Mouse (Mus musculus) thymus, adult 2 months (tissue): ENCODE results near the gene Slc25a27. TPM values are rescaled to one million over a fixed set of nuclear protein-coding genes. Genes with fewer than 3 reads are reported as not detected.

Source experiments
- DNase-seq: peaks from one replicate; pipeline ENCODE4 v3.0.0; 2021
- H3K27ac ChIP-seq: fragments of 200-500 bp; 2 replicates; pipeline ENCODE4 v1.5.1; 2012; ENCODE audit warnings: low read length, control low read depth; ENCODE audit not compliant: control insufficient read depth, insufficient read depth
- H3K27me3 ChIP-seq: fragments of 200-500 bp; 2 replicates; pipeline ENCODE4 v1.6.1; 2012; ENCODE audit warnings: mild to moderate bottlenecking, low read length, moderate library complexity, mixed read lengths; ENCODE audit not compliant: control insufficient read depth, insufficient read depth
- H3K36me3 ChIP-seq: fragments of 200-500 bp; 2 replicates; pipeline ENCODE4 v1.6.1; 2012; ENCODE audit warnings: mild to moderate bottlenecking, low read length, moderate library complexity; ENCODE audit not compliant: control insufficient read depth, insufficient read depth
- H3K4me1 ChIP-seq: fragments of 200-500 bp; replicated peaks from 2 replicates; pipeline ENCODE4 v1.6.1; 2012; ENCODE audit warnings: low read length; ENCODE audit not compliant: control insufficient read depth, insufficient read depth
- H3K4me3 ChIP-seq: fragments of 200-500 bp; 2 replicates; pipeline ENCODE4 v1.5.1; 2012; ENCODE audit warnings: mild to moderate bottlenecking, low read length, control low read depth, moderate library complexity; ENCODE audit not compliant: control insufficient read depth, insufficient read depth
- CTCF ChIP-seq: fragments of 200-500 bp; IDR thresholded peaks from 2 replicates; pipeline ENCODE4 v1.5.1; 2012; ENCODE audit warnings: mild to moderate bottlenecking, control low read depth, low read length, moderate library complexity, borderline replicate concordance; ENCODE audit not compliant: control insufficient read depth, poor library complexity, insufficient read depth; ENCODE audit errors: extremely low read depth
- POLR2A ChIP-seq: fragments of 200-500 bp; IDR thresholded peaks from 2 replicates; pipeline ENCODE4 v1.6.1; 2012; ENCODE audit warnings: mild to moderate bottlenecking, low read length, control low read depth, moderate library complexity; ENCODE audit not compliant: control insufficient read depth, poor library complexity, insufficient read depth; ENCODE audit errors: extremely low read depth
- WGBS: fragments of 180-500 bp; shearing (Covaris S2); methylation state at CpG from one replicate; pipeline ENCODE4 v1.1.7; 2018; 5-methylcytosine and 5-hydroxymethylcytosine counted together
- polyA plus RNA-seq: library from polyadenylated mRNA; depleted of rRNA; stranded (reverse); fragments of >200 nt; gene quantifications from 2 replicates; pipeline ENCODE4 v1.2.3, GENCODE M21; 2012

The Slc25a27 gene
- polyA plus RNA-seq, 1 experiment, result 9.7 TPM

- TF ChIP-seq CTCF, result no peak
- no peak for TF ChIP-seq POLR2A
- peaks cover 10% of the 10 kb centered on the region for H3K4me1 ChIP-seq
- WGBS, result 91% methylated on average over 10 of the region's 10 CpGs
- no peak overlapping the region for H3K27ac ChIP-seq
- no peaks in the 10 kb centered on the region for H3K36me3 ChIP-seq
- no peak overlapping the region for H3K4me3 ChIP-seq
- DNase-seq, result peak; percentile 33
- no peaks in the 10 kb centered on the region for H3K27me3 ChIP-seq
These were observed 17.2 kb downstream of the Slc25a27 start for GRCm38 (mm10) chr17:43649641-43650436.

GRCm38 (mm10) chr17:43646925-43647324 is 20.1 kb downstream of the Slc25a27 start:
- Histone ChIP-seq H3K4me3 (no peak overlapping the region), H3K4me1 (peaks cover 14% of the 10 kb centered on the region), H3K27me3 (no peaks in the 10 kb centered on the region), H3K36me3 (no peaks in the 10 kb centered on the region), H3K27ac (no peak overlapping the region)
- WGBS, result 76% methylated on average over 5 of the region's 5 CpGs
- no peak for DNase-seq
- no peak for TF ChIP-seq CTCF
- TF ChIP-seq POLR2A, result no peak

- peak; percentile 37 for DNase-seq
- no peaks in the 10 kb centered on the region for H3K36me3 ChIP-seq
- H3K4me3 ChIP-seq, result no peak overlapping the region
- H3K27me3 ChIP-seq, result no peaks in the 10 kb centered on the region
- H3K27ac ChIP-seq, result no peak overlapping the region
- H3K4me1 ChIP-seq, result peaks cover 14% of the 10 kb centered on the region
- WGBS, result 24% methylated on average over 3 of the region's 3 CpGs
- TF ChIP-seq CTCF (no peak), POLR2A (no peak)
These were observed 21.9 kb downstream of the Slc25a27 start for GRCm38 (mm10) chr17:43645136-43645535.

- Histone ChIP-seq H3K27me3 (no peaks in the 10 kb centered on the region), H3K4me1 (peaks cover 14% of the 10 kb centered on the region), H3K36me3 (no peaks in the 10 kb centered on the region), H3K27ac (no peak overlapping the region), H3K4me3 (no peak overlapping the region)
- no peak for DNase-seq
- WGBS, result 83% methylated on average over 7 of the region's 7 CpGs
- TF ChIP-seq POLR2A (no peak), CTCF (no peak)
These were observed 22.6 kb downstream of the Slc25a27 start for GRCm38 (mm10) chr17:43644375-43644774.

- TF ChIP-seq POLR2A, result no peak
- TF ChIP-seq CTCF, result no peak
- Histone ChIP-seq H3K36me3 (no peaks in the 10 kb centered on the region), H3K4me3 (no peak overlapping the region), H3K4me1 (peaks cover 14% of the 10 kb centered on the region), H3K27me3 (no peaks in the 10 kb centered on the region), H3K27ac (no peak overlapping the region)
- 96% methylated on average over 7 of the region's 7 CpGs for WGBS
- no peak for DNase-seq
These were observed 23.8 kb downstream of the Slc25a27 start for GRCm38 (mm10) chr17:43643191-43643590.

GRCm38 (mm10) chr17:43640825-43641224 is 26.2 kb downstream of the Slc25a27 start:
- 76% methylated on average over 1 of the region's 1 CpGs for WGBS

More at GRCm38 (mm10) chr17:43640825-43641224, 26.2 kb downstream of the Slc25a27 start:
- no peak for DNase-seq
- TF ChIP-seq POLR2A (no peak), CTCF (no peak)
- H3K27ac ChIP-seq, result no peak overlapping the region
- H3K4me1 ChIP-seq, result peaks cover 12% of the 10 kb centered on the region
- H3K4me3 ChIP-seq, result no peak overlapping the region
- no peaks in the 10 kb centered on the region for H3K36me3 ChIP-seq
- H3K27me3 ChIP-seq, result no peaks in the 10 kb centered on the region
